Mouse (Mus musculus) c-Kit-positive CD71-negative TER-119-negative erythroid progenitor cells, embryonic 14.5 days (primary cell): ENCODE data around the gene Pxdn.

Experiments used
- DNase-seq: peaks from one replicate; pipeline ENCODE4 v3.0.0-alpha.2; 2013; ENCODE audit warnings: low read depth

The Pxdn gene

DNA sequence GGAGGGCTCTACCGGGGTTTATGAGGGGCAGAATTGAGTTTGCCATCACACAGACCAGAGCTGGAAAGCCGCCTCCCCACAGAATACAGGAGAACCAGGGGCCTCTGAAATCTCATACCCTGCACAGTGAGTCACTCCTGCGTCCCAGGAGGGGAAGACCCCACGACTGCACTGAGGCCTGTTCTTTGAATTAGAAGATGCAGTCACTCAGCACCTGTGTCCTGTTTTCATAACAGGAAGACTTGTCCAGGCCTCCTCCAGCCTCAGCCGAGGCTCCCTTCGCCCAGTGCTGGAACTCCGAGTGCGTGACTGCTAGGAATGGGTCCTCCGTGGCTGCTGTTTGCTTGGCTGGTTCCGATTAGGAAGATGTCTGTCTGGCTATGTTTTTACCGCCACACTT is 16.6 kb downstream of the Pxdn start:
- no peak for DNase-seq

DNA sequence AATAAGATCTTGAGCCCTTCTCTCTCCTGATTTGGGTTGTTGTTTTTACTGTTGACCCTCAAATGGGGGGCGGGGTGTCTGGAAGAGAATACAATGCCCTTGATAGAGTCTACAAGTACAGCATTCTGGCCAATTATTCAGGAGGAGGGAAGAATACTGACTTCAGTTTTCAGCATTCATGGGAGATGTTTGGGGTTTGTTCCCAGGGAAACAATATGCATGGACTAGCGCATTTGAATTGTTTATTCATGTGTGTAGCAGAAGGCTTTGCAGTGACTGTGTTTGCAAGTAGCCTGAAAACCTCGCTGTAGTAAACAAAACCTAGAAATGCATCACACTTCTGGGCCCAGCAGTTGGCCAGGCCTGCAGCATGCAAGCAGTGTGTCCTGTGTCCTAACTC is 17.1 kb downstream of the Pxdn start:
- DNase-seq = no peak

DNA sequence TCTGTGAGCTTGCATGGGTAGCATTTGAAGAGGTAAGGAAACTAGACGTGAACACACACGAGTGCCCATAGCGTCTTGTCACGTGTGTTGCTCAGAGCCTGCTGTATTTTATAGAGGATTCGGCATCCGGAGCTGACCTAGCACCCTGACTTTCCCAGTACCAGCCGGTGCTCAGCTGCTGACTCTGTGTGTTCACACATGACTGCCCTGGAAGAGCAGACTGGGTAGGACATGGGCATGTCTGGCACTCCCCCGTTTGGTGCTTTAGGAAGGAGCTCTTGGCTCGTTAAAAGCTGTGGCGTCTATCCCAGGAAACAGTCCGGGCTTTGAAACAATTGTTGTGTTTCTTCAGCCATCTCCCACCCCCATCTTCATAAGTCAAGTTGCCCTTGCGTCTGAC is 19.6 kb downstream of the Pxdn start:
- DNase-seq = no peak

DNA sequence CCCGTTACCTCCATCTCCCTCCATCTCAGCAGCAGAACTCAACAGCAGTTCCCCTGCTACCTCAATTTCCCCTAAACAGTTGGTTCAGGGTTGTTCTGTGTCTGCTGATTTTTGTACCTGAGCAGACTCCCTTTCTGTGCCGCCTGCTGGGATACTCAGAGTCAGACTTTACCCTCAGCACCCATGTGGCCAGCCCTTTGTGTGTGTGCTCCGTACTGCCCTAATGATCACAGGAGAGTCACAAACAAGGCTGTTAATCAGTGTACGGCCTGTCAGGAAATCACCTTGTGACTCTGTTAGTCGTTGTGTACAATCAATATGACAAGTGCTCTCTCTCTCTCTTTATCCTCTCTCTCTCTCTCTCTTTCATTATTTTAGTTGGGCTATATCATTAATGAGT is 21.2 kb downstream of the Pxdn start:
- DNase-seq = no peak

DNA sequence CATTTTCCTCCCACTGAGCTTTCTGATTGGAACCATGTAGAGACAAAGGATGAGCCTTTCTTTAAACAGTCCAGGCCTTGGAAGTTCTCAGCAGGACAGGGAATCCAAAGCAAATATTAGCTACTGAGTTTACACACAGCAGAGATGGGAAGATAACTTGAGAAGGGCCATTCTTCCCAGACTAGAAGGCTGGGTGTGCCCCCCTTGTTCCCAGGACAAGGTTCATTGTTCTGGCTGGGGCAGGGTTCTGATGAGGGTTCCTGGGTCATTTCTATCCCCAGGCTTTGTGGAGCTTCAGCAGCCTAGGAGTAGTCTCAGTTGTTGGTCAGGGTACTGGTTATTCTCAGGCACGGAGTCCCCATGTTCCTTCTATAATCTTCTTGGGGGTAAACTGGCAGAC is 23.6 kb downstream of the Pxdn start:
- no peak for DNase-seq

DNA sequence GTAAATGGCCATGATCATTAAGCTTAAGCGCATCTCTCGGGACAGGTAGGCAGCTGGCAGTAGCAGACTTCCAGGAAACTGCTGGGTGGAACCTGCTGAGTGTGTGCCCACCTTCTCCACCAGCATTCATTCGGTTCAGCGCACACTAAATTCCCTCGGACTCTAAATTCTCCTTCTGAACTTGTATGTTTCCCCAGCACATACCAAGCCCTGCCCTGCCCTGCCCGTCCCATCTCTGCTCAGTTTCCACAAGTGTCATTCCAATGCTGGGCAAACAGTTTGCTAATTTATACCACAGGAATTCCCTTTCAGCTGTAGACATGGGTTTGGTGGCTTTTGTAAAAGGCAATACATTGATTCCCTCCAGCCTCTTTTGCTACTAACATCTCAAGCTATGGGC is 27.6 kb downstream of the Pxdn start:
- DNase-seq = no peak

DNA sequence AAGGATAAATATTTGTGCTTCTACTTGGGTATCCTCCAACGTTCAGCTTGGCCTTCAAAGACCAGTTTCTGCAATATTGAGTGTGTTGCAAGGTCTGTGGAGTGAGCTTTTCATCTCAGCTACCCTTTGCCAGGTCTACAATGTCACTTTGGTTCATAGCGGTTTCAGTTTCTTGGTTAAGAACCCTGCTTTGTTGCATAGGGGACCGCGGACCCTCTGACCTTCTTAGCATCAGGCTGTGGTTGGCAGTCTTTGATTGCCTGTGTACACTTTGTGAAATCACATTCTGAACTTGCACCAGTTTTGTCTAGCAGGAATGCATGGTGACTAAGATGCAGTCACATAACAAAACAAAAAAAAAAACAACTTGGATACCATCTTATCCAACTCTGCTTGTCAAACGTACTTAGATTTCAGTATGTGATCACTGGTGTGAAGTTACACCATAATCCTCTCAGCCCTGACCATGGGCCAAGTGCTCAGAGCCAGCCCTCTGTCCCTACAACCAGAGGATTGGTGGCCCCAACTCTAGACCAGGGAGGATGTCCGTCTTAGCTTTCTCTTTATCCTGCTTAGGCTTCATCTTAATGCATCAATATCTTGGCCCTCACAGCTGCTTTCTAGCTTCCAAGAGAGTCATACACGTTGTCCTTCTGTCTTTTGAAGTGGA is 34.5 kb downstream of the Pxdn start:
- no peak for DNase-seq

DNA sequence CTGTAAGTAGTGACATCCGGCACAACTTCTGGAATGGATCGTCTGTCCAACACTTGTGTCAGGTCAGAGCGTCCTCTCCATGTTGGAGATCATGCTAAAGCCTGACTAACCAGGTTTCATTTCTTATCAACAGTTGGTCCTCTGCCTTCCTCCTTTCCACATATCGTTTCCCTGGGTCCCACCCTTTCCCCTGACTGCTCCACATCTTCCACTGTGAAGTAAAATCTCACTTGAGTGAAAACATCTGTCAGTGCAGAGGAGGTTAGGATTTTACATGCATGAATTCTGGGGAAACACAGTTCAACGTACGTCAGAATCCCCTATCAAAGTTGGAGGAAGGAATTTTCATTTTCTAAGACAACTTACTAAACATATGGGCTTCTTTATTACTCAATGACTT is 35.1 kb downstream of the Pxdn start:
- no peak for DNase-seq

DNA sequence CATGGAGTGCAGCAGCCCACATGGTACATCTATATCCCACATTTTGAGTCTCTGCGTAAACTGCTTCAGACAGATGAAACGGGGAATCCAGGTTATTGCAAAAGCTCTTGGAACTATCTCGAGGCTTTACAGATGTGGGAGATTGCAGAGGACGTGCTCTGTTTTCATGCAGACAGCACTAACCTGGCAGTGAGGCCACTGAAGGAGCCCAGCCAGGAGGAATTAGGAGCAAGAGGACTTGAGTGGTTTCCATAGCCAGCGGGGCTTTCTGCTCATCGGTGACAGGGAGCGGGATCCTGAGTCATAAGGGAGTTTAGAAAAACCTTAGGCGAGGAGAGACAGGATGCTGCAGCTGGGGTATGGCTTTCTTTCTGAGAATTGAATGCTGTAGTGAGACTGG is 42.7 kb downstream of the Pxdn start:
- DNase-seq = no peak

DNA sequence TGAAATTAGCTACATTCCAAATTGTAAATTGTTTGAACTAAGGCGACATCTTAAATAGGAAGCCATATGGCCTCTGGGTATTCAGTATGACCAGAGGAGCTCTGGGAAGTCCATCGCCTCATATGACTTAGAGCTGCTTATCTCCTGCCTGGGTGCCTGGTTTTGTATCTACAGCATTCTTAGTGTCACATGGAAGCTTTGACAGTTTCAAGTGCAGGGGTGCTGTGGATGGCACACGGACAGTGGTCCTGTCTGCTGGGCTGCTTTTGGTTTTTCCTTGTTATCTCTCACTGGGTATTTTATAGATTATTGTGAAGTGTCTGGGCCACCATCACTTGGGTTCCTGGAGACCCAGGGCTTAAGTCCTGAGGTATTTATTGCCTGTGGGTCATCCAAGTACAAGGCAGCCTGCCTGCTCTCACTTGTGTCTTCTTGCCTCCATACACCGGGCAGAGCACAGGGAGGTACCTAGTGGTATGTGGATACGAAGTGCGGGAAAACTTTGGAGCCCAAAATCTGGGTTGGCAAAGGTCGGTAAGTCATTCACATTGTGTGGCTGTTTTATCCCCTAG is 44.4 kb downstream of the Pxdn start:
- no peak for DNase-seq

DNA sequence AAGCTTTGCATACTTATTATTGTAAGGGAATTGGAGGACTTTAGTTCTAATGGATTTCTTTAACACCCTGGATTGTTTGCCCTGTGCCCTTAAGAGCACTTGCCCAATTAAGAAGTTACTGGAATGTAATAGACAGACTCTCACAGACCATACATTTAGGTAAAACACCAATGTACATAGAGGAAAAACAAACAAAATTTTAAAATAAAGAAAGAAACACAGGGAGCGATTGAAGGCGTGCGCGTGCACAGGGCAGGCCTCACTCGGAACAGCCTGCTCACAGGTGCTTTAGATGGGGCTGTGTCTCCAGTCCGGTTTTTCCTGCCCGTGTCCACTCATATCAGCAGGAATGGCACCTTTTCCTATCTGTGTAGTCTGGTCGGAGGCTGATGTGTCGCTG is 45.8 kb downstream of the Pxdn start:
- no peak for DNase-seq

DNA sequence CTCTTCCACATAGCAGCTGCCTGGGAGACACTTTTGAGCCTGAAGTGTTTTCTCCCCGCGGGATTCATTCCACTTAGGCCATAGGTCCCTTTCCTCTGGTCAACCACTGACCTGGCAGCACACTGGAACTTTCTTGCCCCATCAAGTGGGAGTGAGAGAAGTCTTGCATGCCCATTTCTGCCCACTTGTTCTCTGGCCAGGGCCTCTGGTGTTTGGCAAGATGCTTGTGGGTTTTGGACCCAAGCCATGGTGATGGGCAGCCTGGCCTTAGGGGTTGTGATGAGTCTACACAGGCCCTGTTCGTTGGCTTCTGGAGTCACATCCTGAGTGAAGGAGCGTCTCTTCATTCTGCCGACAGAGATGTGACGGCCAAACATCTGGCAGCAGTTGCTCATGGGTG is 47.7 kb downstream of the Pxdn start:
- no peak for DNase-seq

DNA sequence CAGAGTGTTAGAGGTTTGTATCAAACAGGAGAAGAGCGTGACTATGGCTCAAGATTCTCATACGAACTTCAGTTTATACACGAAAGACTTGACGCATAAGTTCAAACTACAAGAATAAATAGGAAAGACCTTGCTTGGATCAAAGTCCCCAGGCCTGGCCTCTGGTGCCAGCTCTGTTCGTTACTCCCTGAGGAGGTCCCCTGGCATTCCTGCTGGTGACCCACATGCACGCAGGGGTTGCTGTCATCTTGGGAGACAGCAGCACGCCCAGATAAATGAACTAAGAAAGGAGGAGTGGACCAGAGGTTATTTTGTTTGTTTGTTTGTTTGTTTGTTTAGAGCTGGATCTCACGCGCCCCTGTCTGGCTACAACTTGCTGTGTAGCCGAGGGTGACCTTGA is 48.8 kb downstream of the Pxdn start:
- no peak for DNase-seq

DNA sequence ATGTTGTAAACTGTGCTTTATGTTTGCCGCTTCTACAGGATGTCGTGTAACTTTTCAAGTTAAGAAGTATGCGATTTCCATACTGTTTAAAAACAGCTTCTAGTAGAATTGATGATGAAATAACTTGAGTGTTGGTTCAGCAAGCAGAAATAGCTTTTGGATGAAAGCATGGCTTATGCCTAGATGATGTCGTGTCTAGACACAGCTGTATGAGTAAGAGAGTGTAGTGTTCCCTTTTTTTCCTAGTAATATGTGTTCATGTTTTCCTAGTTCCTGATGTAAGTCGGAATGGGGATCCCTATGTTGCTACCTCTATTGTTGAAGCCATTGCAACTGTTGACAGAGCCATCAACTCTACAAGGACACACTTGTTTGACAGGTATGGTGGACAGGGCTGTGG is 61.5 kb downstream of the Pxdn start:
- no peak for DNase-seq

DNA sequence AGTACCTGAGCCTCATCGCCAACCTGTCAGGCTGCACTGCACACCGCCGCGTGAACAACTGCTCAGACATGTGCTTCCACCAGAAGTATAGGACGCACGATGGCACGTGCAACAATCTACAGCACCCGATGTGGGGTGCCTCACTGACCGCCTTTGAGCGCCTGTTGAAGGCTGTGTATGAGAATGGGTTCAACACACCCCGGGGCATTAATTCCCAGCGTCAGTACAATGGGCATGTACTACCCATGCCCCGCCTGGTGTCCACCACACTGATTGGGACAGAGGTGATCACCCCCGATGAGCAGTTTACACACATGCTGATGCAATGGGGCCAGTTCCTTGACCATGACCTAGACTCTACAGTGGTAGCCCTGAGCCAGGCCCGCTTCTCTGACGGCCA is 64.5 kb downstream of the Pxdn start:
- DNase-seq = no peak

DNA sequence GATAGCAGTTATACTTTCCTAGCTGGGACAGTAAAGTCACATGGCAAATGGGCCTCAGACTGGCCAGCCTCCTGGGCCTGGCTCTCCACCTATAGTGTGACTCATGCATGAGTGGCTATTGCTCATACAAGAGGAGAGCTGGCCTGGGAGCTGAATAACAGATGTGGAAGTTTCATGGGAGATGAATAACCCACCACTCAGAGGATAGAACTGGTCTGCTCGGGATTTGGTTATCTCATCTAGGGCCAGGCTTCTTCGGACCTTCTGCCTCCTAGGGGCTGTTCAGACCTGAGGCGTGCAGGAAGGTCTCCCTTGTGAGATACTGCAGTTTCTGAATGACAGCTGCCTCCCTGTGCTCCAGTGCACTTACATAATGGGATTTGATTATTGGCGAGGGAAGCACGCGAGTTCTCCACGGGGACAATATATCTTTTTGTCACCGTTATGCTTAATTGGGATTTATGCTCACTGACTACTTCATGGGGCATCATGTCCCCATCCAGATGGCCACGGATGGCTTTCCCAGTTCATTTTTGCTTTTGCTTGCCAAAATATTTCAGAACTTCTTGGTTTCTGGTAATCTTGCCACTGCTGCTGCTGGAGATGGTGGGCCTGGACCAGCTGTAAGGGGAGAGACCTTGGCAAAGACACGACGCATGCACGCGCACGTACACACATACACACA is 66.4 kb downstream of the Pxdn start:
- DNase-seq = no peak

DNA sequence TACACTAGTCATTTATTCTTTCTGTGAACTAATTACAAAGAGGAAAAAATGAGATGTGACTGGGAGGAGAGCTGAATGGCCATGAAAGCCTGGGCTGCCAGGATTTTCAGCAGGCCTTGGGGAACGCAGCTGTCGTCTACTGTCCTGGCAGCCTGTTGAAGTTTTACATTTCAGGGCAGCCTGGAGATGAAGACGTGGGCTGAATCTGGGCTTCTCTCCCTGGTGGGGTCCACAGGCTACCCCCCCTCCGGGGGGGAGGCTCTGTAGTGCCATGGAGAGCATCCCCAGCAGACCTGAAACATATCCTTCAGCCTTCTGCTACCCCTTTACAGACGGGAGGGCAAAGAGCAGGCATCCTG is 66.9 kb downstream of the Pxdn start:
- DNase-seq = no peak

DNA sequence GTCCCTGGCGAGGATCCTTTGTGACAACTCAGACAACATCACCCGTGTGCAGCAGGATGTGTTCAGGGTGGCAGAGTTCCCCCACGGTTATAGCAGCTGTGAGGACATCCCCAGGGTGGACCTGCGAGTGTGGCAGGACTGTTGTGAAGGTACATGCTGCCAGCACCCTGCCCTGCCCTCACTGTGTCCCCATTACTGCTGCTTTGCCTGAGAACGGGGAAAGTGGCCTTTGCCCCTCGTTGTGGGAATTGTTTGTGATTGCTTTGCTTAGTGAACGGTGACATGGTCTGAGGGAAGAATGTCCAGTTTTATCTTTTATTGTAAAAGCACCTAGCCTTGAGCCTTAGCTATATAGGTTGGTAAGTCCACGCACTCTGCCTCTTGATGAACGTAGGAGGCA is 69.2 kb downstream of the Pxdn start:
- no peak for DNase-seq

DNA sequence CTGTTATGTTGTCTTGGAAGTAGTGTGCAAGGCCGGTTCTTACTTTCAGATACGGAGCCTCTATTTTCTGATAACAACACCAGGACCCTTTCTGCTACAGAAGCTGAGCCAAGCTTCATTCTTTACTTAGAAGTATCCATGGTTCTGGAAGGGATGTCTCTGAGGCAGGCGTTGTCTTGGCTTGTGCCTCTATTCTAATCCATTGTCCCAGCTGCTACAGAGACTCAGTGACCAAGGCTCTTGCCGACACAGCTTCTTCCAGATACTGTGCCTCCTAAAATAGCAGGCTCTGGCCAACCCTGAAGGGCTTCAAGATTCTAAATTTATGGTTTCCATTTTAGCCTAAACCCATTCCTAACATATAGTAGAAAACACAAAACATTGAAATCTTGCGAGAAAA is 71.3 kb downstream of the Pxdn start:
- DNase-seq = no peak

DNA sequence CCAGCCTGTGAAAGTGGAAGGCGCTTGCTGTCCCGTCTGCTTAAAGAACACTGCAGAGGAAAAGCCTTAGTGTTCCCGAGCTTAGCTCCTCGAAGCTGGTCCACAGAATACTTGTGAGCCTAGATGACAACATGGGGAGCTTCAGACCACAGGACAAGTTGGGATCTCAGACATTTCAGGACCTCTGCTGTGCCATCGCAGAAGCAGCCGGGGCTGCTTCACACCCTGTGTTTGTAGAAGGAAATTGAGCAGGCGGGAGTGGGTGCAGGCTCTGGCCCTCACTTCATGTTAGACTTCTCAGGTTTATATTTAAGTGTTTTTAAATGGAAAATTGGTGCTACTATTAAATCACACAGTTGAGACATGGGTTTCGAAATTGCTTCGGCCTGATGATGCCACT is 78.1 kb downstream of the Pxdn start:
- no peak for DNase-seq

DNA sequence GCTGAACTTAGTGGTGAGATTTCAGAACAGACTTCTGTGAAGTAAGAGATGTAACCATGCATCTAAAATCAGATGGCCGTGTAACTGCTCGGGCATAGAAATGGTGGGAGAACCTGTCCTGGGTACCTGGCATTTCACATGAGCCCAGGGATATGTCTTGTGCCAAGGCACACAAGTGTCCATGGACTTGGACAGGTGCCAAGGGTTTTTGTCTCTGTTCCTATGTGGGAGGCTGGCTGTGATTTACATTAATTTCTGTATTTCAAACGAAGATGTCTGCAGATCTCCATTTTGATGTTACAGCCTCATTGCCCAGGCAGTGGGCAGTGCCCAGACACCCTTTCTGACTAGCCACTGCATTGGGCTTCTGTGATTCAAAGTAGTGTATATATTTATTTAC is 79.7 kb downstream of the Pxdn start:
- DNase-seq = no peak

DNA sequence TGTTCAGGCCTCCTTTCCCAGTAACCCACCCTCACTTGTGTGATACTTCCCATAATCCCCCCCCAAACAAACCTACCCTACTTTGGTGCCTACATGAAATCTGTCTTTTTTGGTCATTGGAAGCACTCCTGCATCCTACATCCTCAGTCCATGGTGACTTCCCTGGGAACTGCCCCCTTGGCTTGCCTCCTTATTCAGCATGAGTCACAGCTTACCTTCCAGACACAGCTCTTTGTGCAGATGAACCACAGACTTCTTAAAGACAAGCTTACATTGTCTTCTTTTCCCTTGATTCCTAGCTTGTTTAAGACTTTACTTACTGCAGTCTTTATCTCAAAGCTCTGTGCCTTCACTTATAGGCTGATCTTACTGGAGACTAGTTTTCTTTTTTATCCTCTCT is 83.0 kb downstream of the Pxdn start:
- DNase-seq = no peak

DNA sequence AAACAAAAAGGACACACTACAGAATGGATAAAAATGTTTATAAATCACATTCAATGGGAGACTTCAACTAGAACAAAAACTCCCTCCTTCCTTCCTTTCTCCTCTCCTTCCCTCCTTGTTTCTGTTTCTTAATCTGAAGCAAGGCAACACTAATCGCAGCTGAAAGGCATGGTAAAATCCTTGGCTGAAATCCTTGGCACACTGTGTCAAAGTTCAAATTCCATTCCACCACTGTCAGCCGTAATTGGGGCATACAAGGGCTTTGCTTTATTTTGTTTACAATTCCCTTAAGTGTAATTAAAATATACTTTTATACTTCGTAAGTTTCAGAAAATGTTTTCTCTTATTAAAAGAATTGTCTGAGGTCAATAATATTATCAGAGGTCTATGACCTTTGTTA is 86.1 kb downstream of the Pxdn start:
- DNase-seq = no peak

DNA sequence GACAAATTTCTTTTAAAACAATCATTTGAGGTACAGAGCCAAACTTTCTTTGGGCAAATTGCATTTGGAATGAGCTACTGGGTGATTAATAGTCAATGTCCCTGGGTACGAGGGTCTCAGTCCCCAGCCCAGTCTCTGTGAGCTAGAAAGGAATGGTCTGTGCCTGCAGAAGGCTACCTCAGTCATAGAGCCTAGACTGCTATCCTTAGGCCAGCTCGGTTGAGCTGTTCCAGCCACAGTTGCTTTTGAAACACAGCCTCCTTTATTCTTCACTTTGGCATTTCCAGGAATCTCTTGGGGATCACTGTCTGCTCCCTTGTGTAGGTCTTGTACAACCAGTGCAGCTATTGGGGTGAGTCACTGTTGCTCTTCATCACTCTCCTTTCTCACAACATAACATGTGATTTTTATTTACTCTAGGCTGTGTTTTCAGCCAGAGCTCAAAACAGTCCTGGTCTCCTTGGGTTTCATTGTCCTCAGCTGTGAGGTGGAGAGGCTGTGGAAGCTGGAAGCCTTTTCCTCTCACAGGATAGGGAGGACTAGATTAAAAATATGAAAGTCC is 86.9 kb downstream of the Pxdn start:
- no peak for DNase-seq
